Mouse (Mus musculus) heart, postnatal 0 days (tissue): ENCODE measurements around the gene Omt2a.
"Not testable (repeated sequence)": the region's sequence is repeated elsewhere in the genome, so short reads cannot be mapped to it uniquely, and the experiment has no call there.

ENCODE experiments used
- CTCF ChIP-seq: IDR thresholded peaks from 2 replicates; pipeline ENCODE4 v1.5.1; 2016; ENCODE audit warnings: antibody characterized with exemption, control low read depth, low read depth
- EP300 ChIP-seq: IDR thresholded peaks from 2 replicates; pipeline ENCODE4 v1.6.1; 2016; ENCODE audit warnings: antibody characterized with exemption, low read depth

DNA sequence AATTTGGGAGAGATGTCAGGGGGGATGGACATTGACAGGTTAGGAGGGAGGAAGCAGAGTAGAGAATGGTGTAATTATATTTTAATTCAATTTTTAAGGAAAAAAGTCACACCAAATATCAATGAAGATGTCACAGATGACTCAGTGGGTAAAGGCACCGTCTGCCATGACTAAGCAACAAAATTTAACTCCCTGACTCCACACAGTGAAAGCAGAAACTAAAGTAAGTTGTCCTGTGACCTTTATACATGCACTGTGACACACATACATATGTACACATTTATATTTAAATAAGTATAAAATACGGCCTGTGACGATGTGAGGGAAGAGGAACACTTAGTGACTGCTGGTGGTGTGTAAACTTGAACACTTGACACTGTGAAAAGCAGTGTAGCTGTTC lies 6.5 kb downstream of the Omt2a start:
- not testable (repeated sequence) for TF ChIP-seq EP300, CTCF
